Mouse (Mus musculus) kidney, embryonic 14.5 days (tissue): ENCODE results near the gene Rangap1. TPM values are rescaled to one million over a fixed set of nuclear protein-coding genes. Genes with fewer than 3 reads are reported as not detected.
"Not testable (repeated sequence)": the region's sequence is repeated elsewhere in the genome, so short reads cannot be mapped to it uniquely, and the experiment has no call there.

ENCODE experiments used
- ATAC-seq: fragments of 200-750 bp; cut with Nextera tagmentation; 2 replicates; pipeline ENCODE4 v1.8.0; 2017; ENCODE audit warnings: moderate number of reproducible peaks, mild to moderate bottlenecking, moderate TSS enrichment, moderate library complexity; ENCODE audit not compliant: low FRiP score, low TSS enrichment
- H3K27ac ChIP-seq: fragments of 300-500 bp; sonication (generic); 2 replicates; pipeline ENCODE4 v1.5.1; 2014; ENCODE audit warnings: low read depth, mild to moderate bottlenecking, low read length, moderate library complexity, mixed read lengths
- H3K27me3 ChIP-seq: fragments of 300-500 bp; sonication (generic); 2 replicates; pipeline ENCODE4 v1.6.1; 2014; ENCODE audit warnings: mild to moderate bottlenecking, low read length; ENCODE audit not compliant: control insufficient read depth, insufficient read depth
- H3K36me3 ChIP-seq: fragments of 300-500 bp; sonication (generic); 2 replicates; pipeline ENCODE4 v1.6.1; 2014; ENCODE audit warnings: low read length, mixed read lengths; ENCODE audit not compliant: control insufficient read depth, insufficient read depth
- H3K4me1 ChIP-seq: fragments of 300-500 bp; sonication (generic); 2 replicates; pipeline ENCODE4 v1.6.1; 2014; ENCODE audit warnings: low read length, mixed read lengths; ENCODE audit not compliant: control insufficient read depth, insufficient read depth
- H3K4me2 ChIP-seq: fragments of 300-500 bp; sonication (generic); replicated peaks from 2 replicates; pipeline ENCODE4 v1.6.1; 2014; ENCODE audit warnings: low read depth, mild to moderate bottlenecking, low read length
- H3K4me3 ChIP-seq: fragments of 300-500 bp; sonication (generic); 2 replicates; pipeline ENCODE4 v1.5.1; 2014; ENCODE audit warnings: mild to moderate bottlenecking, low read length
- H3K9ac ChIP-seq: fragments of 300-500 bp; sonication (generic); 2 replicates; pipeline ENCODE4 v1.6.1; 2014; ENCODE audit warnings: low read depth, mild to moderate bottlenecking, low read length, moderate library complexity
- H3K9me3 ChIP-seq: fragments of 300-500 bp; sonication (generic); 2 replicates; pipeline ENCODE4 v1.6.1; 2016; ENCODE audit warnings: low read length; ENCODE audit not compliant: control insufficient read depth
- WGBS: fragments of 180-500 bp; shearing (Covaris S2); extraction: QIAGEN DNeasy Blood & Tissue Kit; methylation state at CpG from one replicate; pipeline ENCODE4 v1.1.7; 2014; 5-methylcytosine and 5-hydroxymethylcytosine counted together
- polyA plus RNA-seq: library from polyadenylated mRNA; unstranded; fragments of >200 nt; fragmentation: Nextera tagmentation; extraction: Ambion mirVana; gene quantifications from 2 replicates; pipeline ENCODE4 v1.2.1, GENCODE M21; 2014

Rangap1 gene
- polyA plus RNA-seq, 1 experiment from 2014 or later: 100.0 TPM

DNA sequence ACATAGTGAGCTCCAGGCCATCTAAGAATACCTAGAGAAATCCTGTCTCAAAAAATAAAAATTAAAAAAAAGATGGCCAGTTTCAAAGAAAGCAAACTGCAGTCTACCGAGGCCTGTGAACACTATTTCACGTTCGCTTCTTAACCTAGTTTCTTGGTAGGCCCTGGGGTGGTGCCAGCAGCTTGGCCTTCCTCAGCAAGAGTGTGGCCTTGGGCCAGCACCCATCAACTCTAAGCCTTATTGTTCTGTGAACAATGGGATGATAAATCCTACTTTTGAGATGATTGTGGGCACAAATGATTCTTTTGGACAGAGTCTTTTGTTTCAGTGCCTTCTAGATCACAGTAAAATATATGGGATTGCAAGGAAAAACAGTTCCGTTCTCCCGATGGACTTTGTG, 13.4 kb upstream of the Rangap1 start:
- Histone ChIP-seq H3K4me3 (no peak overlapping the region), H3K27ac (no peak overlapping the region), H3K4me2 (no peak overlapping the region), H3K4me1 (no peaks in the 10 kb centered on the region), H3K9me3 (no peaks in the 10 kb centered on the region), H3K27me3 (no peaks in the 10 kb centered on the region), H3K9ac (no peak overlapping the region), H3K36me3 (peaks cover 2% of the 10 kb centered on the region; the same call in 1 of the 2 replicates)
- 87% methylated on average over 5 of the region's 5 CpGs for WGBS
- ATAC-seq: no peak

DNA sequence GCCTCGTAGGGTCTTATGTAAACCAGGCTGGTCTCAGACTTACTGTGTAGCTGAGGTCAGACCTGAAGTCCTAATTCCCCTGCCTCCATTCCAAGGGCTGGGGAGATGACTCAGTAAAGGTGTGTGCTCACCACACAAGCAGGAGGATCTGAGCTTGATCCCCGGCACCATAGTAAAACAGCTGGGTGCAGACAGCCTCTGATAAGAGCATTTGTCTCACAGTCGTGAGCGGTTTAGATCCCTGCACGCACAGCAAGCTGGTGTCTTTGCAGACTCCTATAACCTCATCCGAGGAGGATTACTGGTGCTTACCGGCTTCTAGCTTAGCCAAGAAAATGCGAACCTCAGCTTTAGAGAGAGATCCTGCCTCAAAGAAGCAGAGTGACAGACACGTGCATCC, 8.3 kb upstream of the Rangap1 start:
- no peaks in the 10 kb centered on the region for H3K9me3 ChIP-seq
- H3K4me3 ChIP-seq: no peak overlapping the region
- 96% methylated on average over 9 of the region's 9 CpGs for WGBS
- H3K9ac ChIP-seq: no peak overlapping the region
- no peak overlapping the region for H3K4me2 ChIP-seq
- no peak overlapping the region for H3K27ac ChIP-seq
- H3K27me3 ChIP-seq: no peaks in the 10 kb centered on the region
- no peak for ATAC-seq
- peaks cover 2% of the 10 kb centered on the region; the same call in 1 of the 2 replicates for H3K36me3 ChIP-seq
- H3K4me1 ChIP-seq: peaks cover 16% of the 10 kb centered on the region; the same call in 1 of the 2 replicates

DNA sequence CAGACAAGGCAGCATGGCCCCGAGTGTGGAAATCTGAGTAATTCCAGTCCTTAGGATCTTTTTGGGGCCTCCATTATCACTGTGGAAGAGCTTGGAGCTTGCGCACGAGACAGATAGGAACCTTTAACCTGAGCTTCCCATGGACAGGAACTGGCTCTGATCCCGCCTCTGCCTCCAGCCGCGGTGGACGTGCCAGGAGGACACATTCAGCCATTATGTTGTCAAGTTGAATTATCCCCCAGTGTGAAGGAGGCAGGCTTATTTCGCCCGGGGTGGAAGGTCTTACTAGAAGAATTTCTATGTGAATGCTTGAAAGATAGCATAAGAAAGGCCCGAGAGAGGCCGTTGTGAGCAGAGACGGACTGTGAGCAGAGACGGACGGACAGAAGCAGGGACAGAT, 4.4 kb upstream of the Rangap1 start:
- WGBS: 22% methylated on average over 14 of the region's 14 CpGs
- H3K9ac ChIP-seq: no peak overlapping the region
- no peak overlapping the region for H3K4me3 ChIP-seq
- no peaks in the 10 kb centered on the region for H3K36me3 ChIP-seq
- H3K27ac ChIP-seq: peak overlapping the region; percentile 62; the same call in 1 of the 2 replicates
- H3K27me3 ChIP-seq: no peaks in the 10 kb centered on the region
- no peak overlapping the region; the same call in 1 of the 2 replicates for H3K4me2 ChIP-seq
- H3K4me1 ChIP-seq: peaks cover 20% of the 10 kb centered on the region; the same call in 1 of the 2 replicates
- ATAC-seq: peak; percentile 48
- H3K9me3 ChIP-seq: no peaks in the 10 kb centered on the region

DNA sequence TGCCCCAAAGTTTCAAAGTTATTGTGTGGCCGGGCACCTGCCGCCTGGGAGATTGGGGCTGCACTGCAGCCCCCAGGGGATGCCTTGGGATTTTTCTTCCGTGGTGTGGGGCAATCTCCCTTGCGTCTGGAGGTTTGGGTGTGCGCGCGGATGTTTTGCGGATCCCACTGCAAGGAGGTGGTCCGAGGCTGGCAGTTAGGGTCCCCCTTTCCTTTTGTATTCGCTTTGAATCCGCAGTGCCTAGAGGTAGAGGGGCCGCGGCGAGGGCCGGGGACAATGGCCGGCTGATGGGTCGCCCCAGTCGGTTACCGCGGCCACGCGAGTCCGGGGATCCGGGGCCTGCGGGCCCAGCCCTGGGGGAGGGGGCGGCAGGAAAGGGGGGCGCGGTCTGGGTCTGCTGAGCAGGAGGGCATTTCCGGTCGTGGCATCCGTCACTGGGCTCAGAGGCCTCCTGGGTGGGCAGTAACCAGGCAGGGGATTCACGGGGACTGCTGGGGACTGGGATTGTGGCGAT, 328 bp upstream of the Rangap1 start:
- H3K4me1 ChIP-seq: peaks cover 15% of the 10 kb centered on the region; the same call in 1 of the 2 replicates
- H3K27me3 ChIP-seq: no peaks in the 10 kb centered on the region
- H3K27ac ChIP-seq: peak overlapping the region; percentile 93
- no peaks in the 10 kb centered on the region for H3K36me3 ChIP-seq
- peak overlapping the region; percentile 88 for H3K9ac ChIP-seq
- WGBS: under 1% methylated on average over 31 of the region's 33 CpGs
- H3K4me3 ChIP-seq: peak overlapping the region; percentile 96
- H3K4me2 ChIP-seq: peak overlapping the region; percentile 58
- peak; percentile 80 for ATAC-seq
- no peaks in the 10 kb centered on the region for H3K9me3 ChIP-seq

DNA sequence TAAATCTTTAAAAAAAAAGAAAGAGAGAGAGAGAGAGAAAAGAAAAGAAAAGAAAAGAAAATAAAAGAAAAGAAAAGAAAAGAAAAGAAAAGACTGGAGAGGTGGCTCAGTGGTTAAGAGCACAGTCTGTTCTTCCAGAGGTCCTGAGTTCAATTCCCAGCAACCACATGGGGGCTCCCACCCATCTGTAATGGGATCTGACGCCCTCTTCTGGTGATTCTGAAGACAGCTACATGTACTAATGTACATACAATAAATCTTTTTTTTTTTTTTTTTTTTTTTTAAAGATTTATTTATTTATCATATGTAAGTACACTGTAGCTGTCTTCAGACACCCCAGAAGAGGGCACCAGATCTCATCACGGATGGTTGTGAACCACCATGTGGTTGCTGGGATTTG, 3.0 kb downstream of the Rangap1 start:
- H3K36me3 ChIP-seq, H3K9me3 ChIP-seq, H3K4me3 ChIP-seq, H3K4me1 ChIP-seq, H3K27me3 ChIP-seq, H3K27ac ChIP-seq, H3K9ac ChIP-seq, H3K4me2 ChIP-seq, ATAC-seq: not testable (repeated sequence)
- WGBS: 22% methylated on average over 1 of the region's 2 CpGs

DNA sequence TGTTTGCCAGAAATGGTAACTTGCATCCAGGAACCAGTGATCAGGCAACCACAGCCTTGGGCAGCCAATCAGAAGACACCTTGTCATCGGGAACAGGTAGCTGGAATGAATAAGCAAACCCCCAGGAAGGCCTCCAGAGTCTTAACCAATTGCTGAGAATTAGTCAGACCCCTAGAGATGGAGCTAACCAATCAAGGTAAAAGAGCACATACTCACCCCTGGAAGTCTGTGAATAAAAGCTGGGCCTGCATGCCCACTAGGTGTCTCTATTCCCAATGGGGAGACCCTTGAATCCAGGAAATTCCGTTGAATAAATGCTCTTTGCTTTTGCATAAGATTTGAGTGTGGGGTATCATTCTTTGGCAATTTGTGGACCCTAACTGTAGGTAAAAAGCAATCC, 5.4 kb downstream of the Rangap1 start:
- H3K27ac ChIP-seq: no peak overlapping the region
- no peak overlapping the region for H3K9ac ChIP-seq
- no peaks in the 10 kb centered on the region for H3K36me3 ChIP-seq
- H3K9me3 ChIP-seq: no peaks in the 10 kb centered on the region
- 5% methylated on average over 2 of the region's 2 CpGs for WGBS
- no peak overlapping the region for H3K4me3 ChIP-seq
- H3K4me2 ChIP-seq: no peak overlapping the region
- no peaks in the 10 kb centered on the region; the same call in 1 of the 2 replicates for H3K4me1 ChIP-seq
- no peak for ATAC-seq
- no peaks in the 10 kb centered on the region for H3K27me3 ChIP-seq

DNA sequence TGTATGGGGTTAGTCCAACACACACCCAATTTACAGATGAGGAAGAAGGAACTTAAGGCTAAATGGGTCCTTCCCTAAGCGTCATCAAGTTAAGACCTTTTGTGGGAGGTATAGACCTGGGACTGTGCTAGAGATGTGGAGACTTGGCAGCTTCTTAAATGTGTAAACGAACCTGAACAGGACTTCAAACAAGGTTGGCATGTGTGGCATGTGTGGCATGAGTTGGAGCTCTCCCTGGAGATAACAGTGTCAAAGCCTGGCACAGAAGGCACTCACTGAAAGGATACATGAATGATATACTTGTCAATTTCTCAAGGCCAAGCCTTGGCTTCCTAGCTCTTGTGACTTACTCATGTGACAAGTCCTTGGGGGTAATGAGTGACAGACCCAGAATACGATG, 6.0 kb downstream of the Rangap1 start:
- 83% methylated on average over 3 of the region's 3 CpGs for WGBS
- H3K4me3 ChIP-seq: no peak overlapping the region
- ATAC-seq: no peak

DNA sequence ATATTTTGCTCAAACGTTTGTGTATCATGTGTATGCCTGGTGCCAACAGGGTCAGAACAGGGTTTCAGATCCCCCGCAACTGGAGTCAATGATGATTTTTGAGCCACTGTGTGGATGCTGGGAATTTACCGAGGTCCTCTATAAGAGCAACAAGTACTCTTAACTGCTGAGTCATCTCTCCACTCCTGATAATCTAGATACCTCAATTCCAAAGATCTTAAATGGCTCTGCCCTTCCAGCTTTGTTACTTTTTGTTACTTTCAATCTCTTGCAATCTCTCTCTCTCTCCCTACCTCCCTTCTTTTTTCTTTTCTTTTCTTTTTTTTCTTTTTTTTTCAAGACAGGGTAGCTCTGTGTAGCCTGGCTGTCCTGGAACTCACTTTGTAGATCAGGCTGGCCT, 10.3 kb downstream of the Rangap1 start:
- Histone ChIP-seq H3K4me1 (no peaks in the 10 kb centered on the region), H3K27ac (no peak overlapping the region), H3K4me2 (no peak overlapping the region), H3K9ac (no peak overlapping the region), H3K36me3 (no peaks in the 10 kb centered on the region), H3K27me3 (no peaks in the 10 kb centered on the region), H3K4me3 (no peak overlapping the region), H3K9me3 (no peaks in the 10 kb centered on the region)
- 50% methylated on average over 3 of the region's 3 CpGs for WGBS
- ATAC-seq: no peak

More for the DNA sequence above, 6.0 kb downstream of the Rangap1 start:
- Histone ChIP-seq H3K27ac (no peak overlapping the region), H3K9me3 (no peaks in the 10 kb centered on the region), H3K9ac (no peak overlapping the region), H3K4me1 (no peaks in the 10 kb centered on the region; the same call in 1 of the 2 replicates), H3K4me2 (no peak overlapping the region), H3K36me3 (no peaks in the 10 kb centered on the region), H3K27me3 (no peaks in the 10 kb centered on the region)

DNA sequence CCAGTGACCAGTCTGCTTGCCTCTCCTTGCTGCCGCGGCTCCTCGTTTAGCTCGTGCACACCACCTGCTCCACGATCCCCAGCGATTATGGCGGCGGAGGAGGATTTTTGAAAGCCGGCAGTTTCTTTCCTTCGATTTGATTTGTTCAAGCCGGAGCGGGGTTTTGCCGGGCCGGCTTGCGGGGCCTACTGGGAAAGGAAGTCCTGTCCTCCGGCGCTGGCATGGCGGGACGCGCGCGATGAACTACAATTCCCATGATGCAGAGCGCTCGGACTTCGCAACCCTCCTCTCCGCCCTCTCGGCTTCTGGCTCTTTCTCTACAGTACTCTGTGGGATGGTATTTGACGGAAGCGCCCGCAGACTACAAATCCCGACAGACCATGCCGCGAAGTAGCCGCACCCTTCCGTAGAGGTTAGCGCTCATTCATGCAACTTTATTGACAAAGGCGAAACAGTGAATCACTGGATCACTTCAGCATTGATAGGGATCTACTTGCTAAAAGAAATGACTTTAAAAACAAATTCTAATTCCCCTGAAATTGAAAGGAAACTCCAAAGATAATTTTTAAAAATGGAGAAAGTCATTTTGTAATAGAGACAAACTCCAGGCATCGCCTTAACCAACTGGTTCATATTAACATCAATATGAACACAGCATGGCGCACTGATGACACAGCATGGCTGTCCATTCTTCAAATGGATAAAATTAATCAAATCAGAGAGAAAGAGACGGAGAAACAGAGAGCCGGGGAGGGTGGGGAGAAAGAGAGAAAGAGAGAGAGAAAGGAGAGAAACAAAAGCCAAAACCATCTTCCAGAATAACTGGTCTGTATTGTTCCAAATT, 15.3 kb downstream of the Rangap1 start:
- no peaks in the 10 kb centered on the region for H3K9me3 ChIP-seq
- H3K9ac ChIP-seq: peak overlapping the region; percentile 92
- peak overlapping the region; percentile 99 for H3K4me3 ChIP-seq
- peak overlapping the region; percentile 89 for H3K4me2 ChIP-seq
- WGBS: 6% methylated on average over 41 of the region's 41 CpGs
- no peak overlapping the region for H3K27ac ChIP-seq
- peak; percentile 99 for ATAC-seq
- H3K36me3 ChIP-seq: peaks cover 9% of the 10 kb centered on the region; the same call in 1 of the 2 replicates
- no peaks in the 10 kb centered on the region for H3K27me3 ChIP-seq
- H3K4me1 ChIP-seq: peaks cover 12% of the 10 kb centered on the region
